Mouse (Mus musculus) limb, embryonic 15.5 days (tissue): ENCODE results near the gene Azin2. TPM values are rescaled to one million over a fixed set of nuclear protein-coding genes. Genes with fewer than 3 reads are reported as not detected.

Experiments
- polyA plus RNA-seq: library from polyadenylated mRNA; unstranded; fragments of >200 nt; fragmentation: Nextera tagmentation; extraction: Ambion mirVana; gene quantifications from 2 replicates; pipeline ENCODE4 v1.2.1, GENCODE M21; 2015

The Azin2 gene
- polyA plus RNA-seq, 1 experiment from 2014 or later: 27.1 TPM

Other genes starting within 250 kb of the Azin2 start
- gene A3galt2, start 207.1 kb downstream of the Azin2 start, polyA plus RNA-seq: 0.24 and 0.25 TPM in 2 replicates
- 33.1 and 37.4 TPM in 2 replicates for gene Zfp362, start 156.4 kb downstream of the Azin2 start, polyA plus RNA-seq
- gene Trim62, start 78.9 kb downstream of the Azin2 start, polyA plus RNA-seq: 5.5 and 5.7 TPM in 2 replicates
- gene Ak2, start 29.5 kb upstream of the Azin2 start, polyA plus RNA-seq: 241 and 246 TPM in 2 replicates
- gene Rnf19b, start 95.8 kb upstream of the Azin2 start, polyA plus RNA-seq: 9.6 and 11.5 TPM in 2 replicates
- gene Tmem54, start 143.1 kb upstream of the Azin2 start, polyA plus RNA-seq: 27.5 and 32.3 TPM in 2 replicates
- 1.4 and 1.5 TPM in 2 replicates for gene Hpca, start 159.6 kb upstream of the Azin2 start, polyA plus RNA-seq
- gene Fndc5, start 174.6 kb upstream of the Azin2 start, polyA plus RNA-seq: 17.4 and 22.9 TPM in 2 replicates
- 16.5 and 18.8 TPM in 2 replicates for gene S100pbp, start 227.3 kb upstream of the Azin2 start, polyA plus RNA-seq
- gene Yars, start 227.3 kb upstream of the Azin2 start, polyA plus RNA-seq: 80.5 and 82.6 TPM in 2 replicates